Mouse (Mus musculus) lung, postnatal 14 days (tissue): ENCODE results near the gene Olfr1209.

Source experiments
- DNase-seq: peaks from one replicate; pipeline ENCODE4 v3.0.0; 2021

The Olfr1209 gene

GRCm38 (mm10) chr2:88915057-88915456 is at the start of gene Olfr1209:
Gene Olfr1209 (minus strand): TSS chr2:88915157.
- DNase-seq = no peak

GRCm38 (mm10) chr2:88953669-88954068 is 38.7 kb upstream of the Olfr1209 start, which contains the start of gene Olfr1212:
Gene Olfr1212 (plus strand): TSS chr2:88953969.
- DNase-seq = no peak

GRCm38 (mm10) chr2:88938011-88938410 is 23.1 kb upstream of the Olfr1209 start, which contains the start of gene Olfr1211:
Gene Olfr1211 (minus strand): TSS chr2:88938111.
- no peak for DNase-seq

- no peak for DNase-seq
Observed at GRCm38 (mm10) chr2:88902211-88902610, 12.7 kb downstream of the Olfr1209 start, which contains the start of gene Olfr1208. Gene Olfr1208 (minus strand): TSS chr2:88902311.

GRCm38 (mm10) chr2:88862931-88863330 is 52.0 kb downstream of the Olfr1209 start, which contains the start of gene Olfr1206:
Gene Olfr1206 (plus strand): TSS chr2:88863231.
- no peak for DNase-seq
